Mouse (Mus musculus): ENCODE measurements around the gene Oaz1.

Oaz1 gene

DNA sequence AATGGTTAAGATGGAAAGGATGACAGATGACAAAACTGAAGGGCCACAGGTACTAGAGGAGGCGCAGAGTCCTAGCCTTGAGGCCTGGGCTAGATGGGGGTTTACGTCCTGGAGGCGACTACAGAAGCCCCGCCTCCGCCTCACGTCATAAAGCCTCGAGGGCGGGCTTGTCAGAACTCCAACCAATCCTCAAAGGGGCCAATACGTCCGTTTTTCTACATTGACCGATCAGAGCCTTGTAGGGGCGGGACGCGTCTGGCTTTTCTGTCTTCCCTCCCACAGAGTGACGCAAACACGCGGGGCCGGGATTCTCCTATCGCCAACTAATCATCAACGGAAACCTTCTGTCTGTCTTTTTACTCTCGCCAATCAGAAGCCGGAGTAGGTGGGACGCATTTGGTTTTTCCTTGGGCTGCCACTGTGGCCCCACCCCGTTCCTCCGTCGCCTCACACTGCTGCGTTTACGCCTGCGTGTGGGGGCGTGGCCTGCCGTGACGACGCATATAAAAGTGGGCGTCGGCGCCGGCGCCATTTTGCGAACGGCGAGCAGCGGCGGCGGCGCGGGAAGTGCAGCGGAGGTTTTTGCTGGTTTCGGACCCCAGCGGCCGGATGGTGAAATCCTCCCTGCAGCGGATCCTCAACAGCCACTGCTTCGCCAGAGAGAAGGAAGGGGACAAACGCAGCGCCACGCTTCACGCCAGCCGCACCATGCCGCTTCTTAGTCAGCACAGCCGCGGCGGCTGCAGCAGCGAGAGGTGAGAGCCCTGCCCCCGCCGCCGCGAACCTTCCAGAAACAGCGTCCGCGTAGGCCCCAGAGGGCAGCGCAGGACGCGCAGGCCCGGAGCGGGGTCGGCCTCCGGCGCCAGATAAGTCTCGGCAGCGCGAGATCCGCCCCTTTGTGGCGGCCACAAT lies at the start of gene Oaz1:
Oaz1 (plus strand) TSS at position 506 of the 912 bp plus-strand sequence.
- peak; percentile 100 for DNase-seq

DNA sequence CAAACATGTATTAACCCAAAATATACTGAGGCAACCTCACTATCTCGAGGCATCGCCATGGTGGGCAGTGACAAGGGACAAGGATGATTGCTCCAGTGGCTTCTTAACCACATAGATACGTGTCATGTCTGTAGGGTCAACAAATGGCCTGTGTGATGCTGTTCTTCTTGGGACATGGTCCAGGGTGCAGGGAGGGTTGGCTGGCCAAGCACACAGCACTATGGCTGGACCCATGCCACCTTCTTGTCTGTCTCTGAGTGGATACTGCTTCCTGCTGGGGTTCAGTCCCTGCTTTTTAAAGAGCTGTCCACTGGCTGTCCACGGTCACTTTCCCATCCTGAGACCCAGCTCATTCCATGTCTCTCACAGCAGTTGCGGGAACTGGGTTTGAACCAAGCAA lies 49.3 kb upstream of the Oaz1 start:
- DNase-seq: no peak

DNA sequence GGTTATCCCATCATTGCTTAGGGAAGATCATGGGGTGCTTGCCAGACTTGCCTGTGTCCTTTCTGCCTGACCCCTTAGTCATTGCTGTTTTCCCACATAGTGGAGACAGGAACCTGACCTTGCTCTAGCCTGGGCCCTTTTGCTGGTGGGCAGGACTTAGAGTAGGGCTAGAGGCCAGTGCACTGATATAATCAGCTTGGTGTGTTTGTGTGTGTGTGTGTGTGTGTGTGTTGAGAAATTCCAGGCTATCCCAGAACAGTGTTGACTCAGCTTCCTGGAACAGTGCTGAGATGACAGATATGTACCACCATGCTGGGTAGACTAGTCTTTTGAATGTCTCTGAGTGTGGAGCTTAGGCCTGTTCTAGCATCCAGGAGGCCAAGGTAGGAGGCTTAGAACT lies 46.9 kb upstream of the Oaz1 start:
- DNase-seq: no peak

DNA sequence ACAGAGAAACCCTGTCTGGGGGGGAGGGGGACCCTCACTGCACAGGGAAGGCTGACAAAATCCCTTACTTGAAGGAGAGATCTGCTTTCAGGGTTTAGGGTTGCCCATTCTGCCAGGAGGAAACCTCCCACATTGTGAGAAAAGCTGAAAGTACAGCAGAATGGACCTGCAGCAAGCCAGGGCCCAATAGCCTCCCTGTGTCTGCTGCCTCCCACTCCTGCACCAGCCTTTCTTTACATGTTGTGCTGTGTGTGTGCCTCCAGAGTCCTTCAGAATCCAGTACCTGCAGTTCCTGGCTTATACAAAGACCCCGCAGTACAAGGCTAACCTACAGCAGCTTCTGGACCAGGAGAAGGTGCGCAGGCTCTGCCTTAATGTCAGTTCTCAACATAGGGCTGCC lies 42.2 kb upstream of the Oaz1 start:
- no peak for DNase-seq

DNA sequence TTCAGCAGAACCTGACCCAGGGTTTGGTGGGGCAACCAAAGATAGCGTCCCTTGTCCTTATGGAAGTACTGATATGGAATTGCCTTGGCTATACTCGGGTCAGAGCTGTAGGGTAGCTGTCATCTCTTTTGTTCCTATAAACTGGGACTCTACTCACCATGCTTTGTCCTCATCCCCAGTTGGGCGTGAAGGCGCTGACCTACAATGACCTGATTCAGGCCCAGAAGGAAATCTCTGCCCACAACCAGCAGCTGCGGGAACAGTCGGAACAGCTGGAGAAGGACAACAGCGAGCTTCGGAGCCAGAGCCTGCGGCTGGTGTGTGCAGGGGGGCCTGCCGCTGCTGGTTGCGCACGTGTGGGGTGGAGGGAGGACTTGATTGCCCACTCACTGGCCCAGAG lies 41.6 kb upstream of the Oaz1 start:
- no peak for DNase-seq

DNA sequence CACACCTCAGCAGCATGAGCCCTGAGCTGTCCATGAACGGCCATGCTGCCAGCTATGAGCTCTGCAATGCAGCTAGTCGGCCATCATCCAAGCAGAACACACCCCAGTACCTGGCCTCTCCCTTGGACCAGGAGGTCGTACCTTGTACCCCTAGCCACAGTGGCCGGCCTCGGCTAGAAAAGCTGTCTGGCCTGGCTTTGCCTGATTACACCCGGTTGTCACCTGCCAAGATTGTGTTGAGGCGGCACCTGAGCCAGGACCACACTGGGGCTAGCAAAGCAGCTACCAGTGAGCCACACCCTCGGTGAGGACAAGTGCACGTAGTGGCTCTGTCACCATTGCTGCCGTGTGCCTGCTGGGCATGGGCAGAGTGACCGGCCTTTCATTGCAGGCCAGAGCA lies 40.5 kb upstream of the Oaz1 start:
- no peak for DNase-seq

DNA sequence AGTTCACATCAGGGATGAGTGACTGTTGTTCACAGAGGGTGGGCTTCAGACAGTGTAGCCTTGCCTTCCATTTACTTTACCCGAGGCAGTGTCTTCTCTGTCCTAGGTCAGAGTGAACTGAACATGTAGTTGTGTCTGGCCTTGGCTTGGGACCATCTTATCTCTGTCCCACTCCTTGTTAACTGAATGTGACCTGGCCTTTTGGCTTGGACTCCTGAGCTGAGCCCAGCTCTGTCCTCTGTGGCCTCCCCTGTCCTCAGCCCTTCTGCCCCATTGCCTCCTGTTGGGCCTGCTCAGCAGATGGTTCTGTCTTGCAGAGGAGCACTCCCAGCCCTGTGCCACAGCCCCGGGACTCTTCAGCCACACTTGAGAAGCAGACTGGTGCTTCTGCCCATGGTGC lies 38.9 kb upstream of the Oaz1 start:
- no peak for DNase-seq

DNA sequence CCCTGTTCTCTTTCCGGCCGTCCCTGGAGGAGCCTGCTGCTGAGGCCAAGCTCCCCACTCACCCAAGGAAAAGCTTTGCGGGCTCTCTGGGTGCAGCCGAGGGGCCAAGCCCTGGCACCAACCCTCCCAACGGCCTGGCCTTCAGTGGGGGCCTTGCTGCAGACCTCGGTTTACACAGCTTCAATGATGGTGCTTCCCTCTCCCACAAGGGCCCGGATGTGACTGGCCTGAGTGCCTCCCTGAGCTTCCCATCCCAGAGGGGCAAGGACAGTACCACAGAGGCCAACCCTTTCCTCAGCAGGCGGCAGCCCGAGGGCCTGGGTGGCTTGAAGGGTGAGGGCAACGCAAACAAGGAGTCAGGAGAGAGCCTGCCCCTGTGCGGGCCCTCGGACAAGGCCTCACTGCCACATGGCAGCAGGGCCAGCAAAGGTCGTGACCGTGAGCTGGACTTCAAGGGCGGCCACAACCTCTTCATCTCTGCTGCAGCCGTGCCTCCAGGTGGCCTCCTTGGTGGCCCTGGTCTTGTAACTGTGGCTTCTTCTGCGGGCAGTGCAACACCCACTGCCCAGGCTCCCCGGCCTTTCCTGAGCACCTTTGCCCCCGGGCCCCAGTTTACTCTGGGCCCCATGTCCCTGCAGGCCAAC lies 35.6 kb upstream of the Oaz1 start:
- DNase-seq: no peak

DNA sequence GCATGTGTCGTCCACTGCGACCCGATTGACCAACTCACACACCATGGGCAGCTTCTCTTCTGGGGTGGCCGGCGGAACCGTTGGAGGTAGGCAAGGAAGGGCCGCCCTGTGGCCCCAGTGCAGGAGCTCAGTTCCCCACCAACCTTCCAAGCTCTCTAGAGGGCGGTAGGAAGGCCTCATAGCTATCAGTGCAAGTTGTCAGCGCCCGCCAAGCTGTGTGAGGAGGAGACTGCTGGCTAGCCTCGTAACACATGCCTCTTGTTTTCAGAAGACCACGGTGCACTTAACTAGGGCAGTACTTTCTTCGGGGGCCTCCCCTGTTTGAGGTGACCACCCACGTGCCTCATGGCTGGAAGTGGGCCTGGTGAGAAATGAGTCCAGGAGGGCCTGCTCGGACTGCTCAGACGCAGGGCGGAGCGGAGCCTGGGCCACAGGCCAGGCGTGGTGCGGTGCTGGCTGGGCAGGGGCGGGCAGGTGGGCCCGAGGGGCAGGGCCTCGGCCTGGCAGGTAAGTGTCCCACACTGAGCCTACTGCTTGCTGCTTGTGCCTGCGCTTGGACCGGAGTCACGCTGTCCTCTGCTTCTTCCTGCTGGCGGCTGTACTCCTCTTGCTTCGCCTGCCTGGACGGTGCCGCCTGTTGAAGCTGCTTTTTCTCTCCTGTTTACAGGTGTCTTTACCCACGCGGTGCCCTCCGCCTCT lies 34.8 kb upstream of the Oaz1 start:
- DNase-seq: no peak

DNA sequence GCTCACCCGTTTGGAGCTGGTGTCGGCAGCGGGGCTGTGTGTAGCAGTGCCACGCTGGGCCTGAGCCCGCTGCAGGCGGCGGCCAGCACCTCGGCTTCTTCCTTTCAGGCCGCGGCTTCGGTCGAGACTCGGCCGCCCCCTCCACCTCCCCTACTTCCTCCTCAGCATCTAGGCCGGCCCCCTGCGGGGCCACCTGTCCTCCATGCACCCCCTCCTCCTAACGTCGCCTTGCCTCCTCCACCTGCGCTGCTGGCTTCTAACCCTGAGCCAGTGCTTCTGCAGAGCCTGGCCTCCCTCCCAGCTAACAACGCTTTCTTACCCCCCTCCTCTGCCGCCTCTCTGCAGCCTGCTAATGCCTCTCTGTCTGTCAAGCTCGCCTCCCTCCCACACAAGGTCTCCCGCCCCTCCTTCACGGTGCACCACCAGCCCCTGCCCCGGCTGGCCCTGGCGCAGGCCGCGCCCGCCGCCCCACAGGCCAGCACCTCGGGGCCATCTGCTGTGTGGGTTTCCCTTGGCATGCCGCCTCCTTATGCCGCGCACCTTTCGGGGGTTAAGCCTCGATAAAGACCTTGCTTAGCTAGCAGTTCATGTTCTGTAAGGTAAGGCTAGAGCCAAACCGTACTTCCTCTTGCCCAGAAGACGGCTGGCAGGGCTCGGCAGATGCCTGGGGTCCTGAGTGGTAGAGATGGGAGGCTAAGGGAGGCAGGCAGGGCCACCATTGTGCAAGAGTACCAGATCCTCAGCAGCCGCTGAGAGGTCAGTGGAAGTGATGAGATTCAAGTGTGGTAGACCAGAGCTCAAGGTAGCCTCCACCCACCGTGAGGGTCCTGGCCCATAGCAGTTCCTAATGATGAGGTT lies 34.1 kb upstream of the Oaz1 start:
- DNase-seq: no peak

DNA sequence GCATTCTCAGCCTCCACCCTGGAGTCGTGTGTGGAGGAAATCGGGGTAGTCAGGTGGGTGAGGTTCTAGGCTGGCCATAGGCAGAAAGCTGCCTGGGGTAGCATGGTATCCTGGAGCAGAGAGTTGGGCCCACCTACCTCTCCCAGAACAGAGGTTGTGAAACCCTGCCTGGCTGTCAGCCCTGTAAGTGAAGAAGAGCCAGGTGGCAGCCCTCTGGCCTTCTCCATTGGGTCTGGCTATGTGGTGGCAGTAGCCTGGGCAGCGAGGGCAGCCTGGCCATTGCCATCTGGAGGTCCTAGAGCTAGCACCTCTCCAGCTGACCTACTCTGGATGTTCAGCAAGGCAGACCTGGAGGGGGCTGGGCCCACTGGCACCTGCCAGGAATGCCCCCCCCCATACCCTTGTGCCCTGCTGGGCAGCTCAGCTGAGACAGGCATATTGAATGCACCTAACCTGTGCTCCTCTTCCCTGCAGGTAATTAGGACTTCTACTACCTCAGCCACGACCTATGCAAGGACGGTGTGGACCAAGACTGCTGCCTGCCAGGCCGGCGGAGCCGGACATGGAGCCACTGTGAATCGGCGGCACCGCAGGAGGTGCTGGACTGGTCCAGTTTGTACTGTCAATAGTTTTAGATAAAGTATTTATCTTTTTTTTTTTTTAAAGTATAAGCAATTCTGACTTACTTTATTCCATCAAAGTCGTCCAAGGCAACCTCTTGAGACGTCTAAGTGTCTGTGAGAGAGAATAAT lies 33.2 kb upstream of the Oaz1 start:
- no peak for DNase-seq

DNA sequence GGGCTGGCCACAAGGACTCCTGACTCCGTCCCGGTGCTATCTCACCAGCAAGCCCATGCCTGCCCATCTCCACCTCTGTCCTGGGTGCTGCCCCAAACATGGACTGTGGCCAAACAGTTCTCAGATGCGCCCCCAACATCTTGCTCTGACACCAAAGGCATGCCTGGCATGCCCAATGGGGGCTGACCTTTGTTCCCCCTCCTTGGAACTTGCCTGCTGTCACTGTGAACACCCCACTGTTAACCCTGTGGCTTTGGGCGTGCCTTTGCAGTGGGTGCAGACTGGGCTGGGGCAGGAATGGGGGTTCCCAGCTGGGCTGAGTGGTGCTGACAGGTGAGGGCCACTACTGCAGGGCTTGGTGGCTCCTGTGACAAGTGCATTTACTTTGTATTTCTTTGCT lies 32.7 kb upstream of the Oaz1 start:
- DNase-seq: no peak

DNA sequence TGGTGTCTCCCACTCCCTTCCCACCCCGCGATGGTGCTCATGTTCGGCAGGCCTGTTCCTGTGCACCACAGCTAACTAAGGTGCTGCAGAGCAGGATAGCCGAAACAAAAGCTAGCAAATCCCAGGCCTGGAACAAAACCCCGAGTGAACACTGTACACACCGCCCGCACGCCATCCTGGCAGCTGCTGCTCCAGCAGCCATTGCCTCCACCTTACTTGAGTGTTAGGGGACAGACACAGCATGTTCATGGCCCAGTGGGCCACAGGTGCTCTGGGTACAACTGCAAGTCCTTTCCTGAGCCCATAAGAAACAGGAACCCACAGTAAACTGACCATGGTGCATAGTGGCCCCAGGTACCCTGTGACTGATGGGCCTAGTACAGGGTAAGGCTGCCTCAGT lies 31.7 kb upstream of the Oaz1 start:
- no peak for DNase-seq

DNA sequence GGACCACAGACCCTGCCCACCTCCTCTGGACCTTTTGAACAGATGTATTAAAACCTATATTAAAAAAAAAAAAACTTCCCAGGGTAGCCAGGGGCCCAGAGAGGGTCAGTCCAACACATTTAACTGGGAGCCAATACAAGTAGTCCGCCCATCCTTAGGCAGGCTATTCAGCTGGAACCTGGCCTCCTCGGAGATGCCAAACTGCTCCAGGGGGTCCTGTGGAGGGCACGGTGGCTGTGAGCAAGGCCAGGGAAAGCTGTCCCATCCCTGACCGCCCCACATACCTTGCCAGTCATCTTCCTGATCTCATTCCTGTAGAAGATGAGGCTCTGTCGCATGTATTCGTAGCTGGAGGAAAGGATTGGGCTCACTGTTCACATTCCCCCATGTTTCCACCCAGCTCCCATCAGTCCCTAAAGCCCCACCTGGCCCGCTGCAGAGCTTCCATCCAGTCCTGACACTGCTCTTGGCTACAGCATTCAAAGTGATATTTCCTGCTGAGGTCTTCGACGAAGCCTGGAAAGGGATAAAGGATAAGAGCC lies 30.1 kb upstream of the Oaz1 start:
- no peak for DNase-seq

DNA sequence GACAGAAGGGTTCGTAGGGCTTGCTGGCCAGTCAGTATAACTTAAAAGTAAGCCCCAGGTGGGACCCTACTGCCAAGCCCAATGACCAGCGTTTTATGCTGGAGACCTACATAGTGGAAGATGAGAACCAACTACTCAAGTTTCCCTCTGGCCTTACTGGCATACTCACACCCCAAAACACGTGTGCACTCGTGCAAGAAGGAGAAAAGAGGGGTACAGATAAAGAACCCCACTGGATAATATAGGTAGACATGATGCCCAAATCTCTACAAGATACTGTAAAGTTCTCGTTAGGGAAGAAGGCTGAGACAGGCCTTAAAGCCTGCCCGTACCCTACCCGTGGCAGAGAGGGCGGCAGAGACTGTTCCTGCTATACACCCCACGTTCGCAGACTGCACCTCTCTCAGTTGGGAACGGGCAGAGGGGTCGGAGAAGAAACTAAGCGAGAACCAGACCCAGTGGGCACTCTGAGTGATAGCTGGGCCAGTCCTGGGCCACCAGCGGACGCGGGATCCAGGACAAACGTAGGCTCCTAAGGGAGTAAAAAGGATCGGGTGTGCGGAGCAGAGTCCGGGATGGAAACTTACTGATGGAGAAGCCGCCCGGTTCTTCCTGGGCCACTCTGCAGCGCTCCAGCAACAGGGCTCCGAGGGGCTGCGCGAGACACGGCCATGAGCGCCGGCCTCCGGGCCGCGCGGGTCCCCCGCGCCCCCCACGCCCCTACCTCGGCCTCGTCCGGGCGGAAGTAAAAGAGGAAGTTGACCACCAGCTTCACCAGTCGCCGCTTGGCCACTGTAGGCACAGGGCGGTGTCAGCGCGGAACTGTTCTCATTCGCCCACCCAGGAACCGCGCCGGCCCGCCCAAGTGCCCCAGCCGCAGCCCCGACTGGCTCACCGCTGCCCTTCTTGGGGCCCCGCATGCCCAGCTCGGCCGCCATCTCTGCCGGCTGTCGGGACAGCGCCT lies 29.0 kb upstream of the Oaz1 start:
- no peak for DNase-seq

DNA sequence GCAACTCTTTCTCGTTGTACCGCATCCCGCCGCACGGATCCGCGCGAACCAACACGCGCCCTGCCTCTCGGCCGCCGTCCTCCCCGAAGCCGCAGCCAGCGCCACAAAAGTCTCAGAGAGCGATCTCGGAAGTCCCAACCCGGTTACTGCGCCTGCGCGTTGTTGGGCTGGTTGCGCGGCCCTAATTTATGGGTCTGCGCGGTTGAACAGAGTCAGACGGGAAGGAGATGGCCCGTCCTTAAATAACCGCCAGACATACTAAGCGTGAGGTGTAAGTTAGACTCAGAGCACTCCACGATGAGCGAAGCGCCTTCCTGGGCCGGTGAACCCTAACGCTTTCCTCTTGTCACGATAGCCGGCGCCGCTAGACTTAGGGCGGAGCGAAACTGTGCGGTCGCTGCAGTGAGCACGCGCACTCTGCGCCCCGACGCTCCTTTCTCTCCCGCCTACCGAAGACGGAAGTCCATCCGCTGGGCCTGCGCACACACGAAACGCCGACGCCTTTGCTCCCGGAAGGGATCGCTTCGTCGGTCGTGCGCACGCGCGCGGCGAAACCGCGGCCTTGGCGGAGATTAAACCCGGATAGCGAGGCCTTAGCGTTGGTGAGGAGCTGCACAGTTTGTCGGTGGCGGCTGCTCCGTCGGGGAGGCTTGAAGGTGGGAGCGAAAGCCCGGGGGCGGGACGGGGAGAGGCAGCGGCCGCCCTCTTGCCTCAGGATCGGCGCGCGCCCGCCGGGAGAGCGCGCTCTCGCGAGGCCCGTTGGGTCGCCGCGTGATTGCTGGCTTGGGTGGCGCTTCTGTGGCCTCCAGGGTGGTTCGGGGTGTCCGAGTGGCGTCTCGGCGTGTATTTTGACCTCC lies 28.1 kb upstream of the Oaz1 start, which contains the start of the genes Sf3a2 and Plekhj1:
Sf3a2 (plus strand) TSS at position 49 of the 857 bp plus-strand sequence.
Plekhj1 (minus strand) TSS at position 477 of the 857 bp plus-strand sequence.
- peak; percentile 95 for DNase-seq

DNA sequence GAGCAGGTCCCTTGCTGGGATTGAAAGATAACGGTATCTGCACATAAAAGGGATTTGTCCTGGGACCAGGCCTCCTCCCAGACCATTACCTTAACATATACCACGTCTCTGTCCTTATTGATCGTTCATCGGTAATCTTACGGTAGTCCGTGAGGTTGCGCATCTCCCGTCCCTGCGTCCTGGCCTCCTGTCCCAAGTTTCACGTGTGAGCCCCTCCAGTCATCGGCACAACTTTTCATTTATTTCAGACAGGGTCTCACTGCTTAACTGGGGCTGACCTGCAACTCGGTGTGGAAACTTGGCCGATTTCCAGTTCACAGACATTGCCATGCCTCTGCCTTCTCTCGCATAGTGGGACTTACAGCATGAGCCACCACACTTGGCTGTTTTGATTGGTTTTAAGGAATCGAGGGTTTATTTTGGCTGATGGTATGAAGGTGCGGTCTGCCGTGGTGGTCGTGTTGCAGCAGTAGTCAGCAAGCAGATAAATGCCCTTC lies 27.3 kb upstream of the Oaz1 start:
- DNase-seq: no peak

DNA sequence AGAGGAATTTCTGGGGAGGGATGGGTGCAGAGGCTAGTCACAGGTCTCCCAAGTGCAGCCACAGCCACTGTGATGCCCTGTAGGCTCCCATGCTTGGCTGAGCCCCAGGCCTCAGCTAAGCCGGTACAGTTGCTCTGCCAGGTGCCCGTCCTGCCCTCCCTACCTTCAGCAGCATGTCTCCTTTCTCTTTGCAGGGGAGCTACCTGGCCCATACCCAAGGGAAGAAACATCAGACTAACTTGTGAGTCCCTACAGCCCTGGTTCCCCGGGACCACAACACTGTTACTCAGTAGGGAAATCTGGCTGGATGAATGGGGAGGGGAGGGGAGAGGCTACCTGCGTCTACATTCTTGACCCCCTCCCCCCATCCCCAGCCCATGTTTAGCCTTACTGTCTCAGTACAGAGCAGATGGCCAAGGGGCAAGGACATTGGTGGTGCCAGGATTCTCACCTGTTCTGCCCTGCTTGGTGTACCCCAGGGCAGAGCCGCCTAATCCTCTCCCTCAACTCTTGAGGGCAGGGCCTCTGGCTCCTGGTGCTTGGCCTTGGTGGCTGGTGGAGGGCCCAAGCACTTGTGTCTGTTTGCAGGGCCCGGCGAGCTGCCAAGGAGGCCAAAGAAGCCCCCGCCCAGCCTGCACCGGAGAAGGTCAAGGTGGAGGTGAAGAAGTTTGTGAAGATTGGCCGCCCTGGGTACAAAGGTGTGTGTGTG lies 24.1 kb upstream of the Oaz1 start:
- DNase-seq: no peak

DNA sequence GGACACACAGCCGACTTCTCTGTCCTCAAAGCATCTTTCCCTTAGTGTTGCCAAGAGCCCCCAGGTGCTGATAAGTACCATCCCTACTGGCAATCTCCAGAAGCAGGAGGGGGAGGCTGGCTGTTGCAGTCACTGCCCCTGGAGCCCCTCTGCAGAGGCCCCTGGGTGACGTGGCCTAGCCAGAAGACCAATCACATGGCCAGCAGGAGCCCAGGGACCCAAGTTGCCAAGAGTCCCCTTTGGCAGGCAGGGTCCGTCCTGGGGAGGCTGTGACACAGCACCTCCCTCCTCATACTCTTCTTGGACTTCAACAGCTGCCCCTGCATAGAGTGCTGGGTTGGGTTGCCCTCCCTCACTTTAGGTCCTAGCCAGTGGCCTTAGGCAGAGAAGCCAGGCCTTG lies 23.5 kb upstream of the Oaz1 start:
- no peak for DNase-seq

Measured in kidney, adult 11 months (tissue).